ENCODE assay signal across 21 mouse cellular contexts in the genomic region with DNA sequence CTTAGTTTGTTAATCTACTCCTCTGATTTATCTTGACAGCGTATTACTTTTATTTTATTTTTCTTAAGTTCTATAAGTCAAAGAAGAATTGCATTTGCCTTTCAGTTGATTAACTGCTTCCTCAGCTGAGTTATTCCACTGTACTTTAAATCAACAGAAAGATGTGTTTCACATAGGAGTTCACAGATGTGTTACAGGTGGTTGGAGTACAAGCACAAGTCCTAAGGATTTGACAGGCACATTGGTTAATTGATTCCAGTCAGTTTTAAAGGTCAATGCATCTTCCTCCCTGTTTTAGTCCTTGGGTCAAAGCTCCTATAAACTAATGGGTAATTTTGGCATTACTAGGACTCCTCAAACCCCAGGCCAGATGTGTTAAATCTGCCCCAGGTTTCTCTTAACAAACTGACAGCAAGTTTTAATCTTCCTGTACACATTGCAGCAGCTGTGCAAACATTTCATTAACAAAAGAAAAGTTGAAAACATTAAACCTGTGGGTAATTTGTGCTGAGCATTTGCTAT.
DNase-seq lines count a peak whose midpoint lies in the region; ATAC-seq lines count a peak whose summit lies in the region.
"Had no signal": no experiment of that assay in that cellular context is flagged by ENCODE, and none has a peak within 500 bp of the region (broad histone marks: within the 10 kb centered on the region; RNA-seq: fewer than 3 reads in every experiment).

No protein-coding gene starts in this region.

- H3K4me1 ChIP-seq in embryonic facial prominence, embryonic 11.5 days (ENCODE audit: control insufficient read depth, insufficient read depth, low read length): no peaks in the 10 kb centered on the region
- no peaks in the 10 kb centered on the region for H3K4me1 ChIP-seq in embryonic facial prominence, embryonic 10.5 days
- H3K4me1 ChIP-seq in kidney, embryonic 16.5 days (ENCODE audit: insufficient read depth, low read length): no peaks in the 10 kb centered on the region
- H3K4me1 ChIP-seq: embryonic facial prominence, embryonic 15.5 days; forebrain, embryonic 10.5 days; heart, embryonic 10.5 days had no signal

- no peak for ATAC-seq in embryonic facial prominence, embryonic 11.5 days (replicated peaks; ENCODE audit: insufficient number of reproducible peaks, low FRiP score, low TSS enrichment, low read depth)
- peak; percentile 57; the same call in 1 of the 2 replicates for ATAC-seq in kidney, embryonic 16.5 days (ENCODE audit: low FRiP score, low TSS enrichment)
- ATAC-seq: forebrain, embryonic 14.5 days had no signal

- no peaks in the 10 kb centered on the region for H3K27me3 ChIP-seq in embryonic facial prominence, embryonic 11.5 days (ENCODE audit: control insufficient read depth, insufficient read depth, low read length)
- H3K27me3 ChIP-seq in embryonic facial prominence, embryonic 10.5 days (replicated peaks; ENCODE audit: low read depth, poor library complexity, severe bottlenecking): no peaks in the 10 kb centered on the region
- H3K27me3 ChIP-seq in kidney, embryonic 16.5 days (ENCODE audit: insufficient read depth, low read length): no peaks in the 10 kb centered on the region
- H3K27me3 ChIP-seq: embryonic facial prominence, embryonic 15.5 days had no signal

- no peaks in the 10 kb centered on the region for H3K9me3 ChIP-seq in embryonic facial prominence, embryonic 11.5 days (replicated peaks; ENCODE audit: control insufficient read depth, low read length)
- no peaks in the 10 kb centered on the region for H3K9me3 ChIP-seq in embryonic facial prominence, embryonic 10.5 days
- no peaks in the 10 kb centered on the region for H3K9me3 ChIP-seq in kidney, embryonic 16.5 days (ENCODE audit: low read length)
- H3K9me3 ChIP-seq: embryonic facial prominence, embryonic 15.5 days; forebrain, embryonic 10.5 days; heart, embryonic 10.5 days had no signal

- peak; percentile 53 for DNase-seq in embryonic facial prominence, embryonic 11.5 days (ENCODE audit: low spot score)
- DNase-seq in embryonic facial prominence, embryonic 10.5 days (ENCODE audit: low spot score): no peak
- DNase-seq in kidney, postnatal 25 days: no peak
- DNase-seq in embryo, embryonic 11 days: peak; percentile 29
- peak; percentile 30 for DNase-seq in mesoderm, embryonic 11.5 days (ENCODE audit: low read depth, low spot score)
- no peak for DNase-seq in testis, postnatal 14 days (ENCODE audit: low spot score)
- DNase-seq: adrenal gland, postnatal 14 days; cerebellum, adult 11-12 months; cerebellum, adult 9-10 months; cerebellum, postnatal 25 days; gastrocnemius, postnatal 36 days; heart, adult 11 months; heart, postnatal 10 days; heart, postnatal 4 days had no signal

- H3K4me3 ChIP-seq in embryonic facial prominence, embryonic 11.5 days (ENCODE audit: low read depth, low read length): no peak overlapping the region
- no peak overlapping the region for H3K4me3 ChIP-seq in embryonic facial prominence, embryonic 10.5 days
- no peak overlapping the region for H3K4me3 ChIP-seq in kidney, embryonic 16.5 days (ENCODE audit: low read length)
- H3K4me3 ChIP-seq: embryonic facial prominence, embryonic 15.5 days; erythroblast, embryonic 14.5 days; forebrain, embryonic 10.5 days; heart, embryonic 10.5 days had no signal

- H3K36me3 ChIP-seq in embryonic facial prominence, embryonic 11.5 days (replicated peaks; ENCODE audit: control insufficient read depth, insufficient read depth, low read depth, low read length): no peaks in the 10 kb centered on the region
- no peaks in the 10 kb centered on the region for H3K36me3 ChIP-seq in embryonic facial prominence, embryonic 10.5 days (replicated peaks)
- H3K36me3 ChIP-seq in kidney, embryonic 16.5 days (ENCODE audit: insufficient read depth, low read length): no peaks in the 10 kb centered on the region
- H3K36me3 ChIP-seq: embryonic facial prominence, embryonic 15.5 days; forebrain, embryonic 10.5 days; heart, embryonic 10.5 days had no signal

- WGBS in embryonic facial prominence, embryonic 11.5 days: 68% methylated on average over 1 of the region's 1 CpGs
- 77% methylated on average over 1 of the region's 1 CpGs for WGBS in embryonic facial prominence, embryonic 10.5 days
- WGBS in kidney, embryonic 16.5 days: 48% methylated on average over 1 of the region's 1 CpGs

- no peak overlapping the region for H3K27ac ChIP-seq in embryonic facial prominence, embryonic 11.5 days (replicated peaks; ENCODE audit: low read depth, low read length)
- no peak overlapping the region for H3K27ac ChIP-seq in embryonic facial prominence, embryonic 10.5 days (replicated peaks)
- H3K27ac ChIP-seq in kidney, embryonic 16.5 days (ENCODE audit: low read length): no peak overlapping the region
- H3K27ac ChIP-seq: embryonic facial prominence, embryonic 15.5 days; forebrain, embryonic 10.5 days; heart, embryonic 10.5 days; hindbrain, embryonic 14.5 days had no signal

- no peak overlapping the region for H3K9ac ChIP-seq in embryonic facial prominence, embryonic 11.5 days (replicated peaks; ENCODE audit: low read length)
- no peak overlapping the region for H3K9ac ChIP-seq in kidney, embryonic 16.5 days (replicated peaks; ENCODE audit: low read length)
- H3K9ac ChIP-seq: embryonic facial prominence, embryonic 15.5 days; hindbrain, embryonic 14.5 days had no signal

- no peak overlapping the region for H3K4me2 ChIP-seq in embryonic facial prominence, embryonic 11.5 days (ENCODE audit: low read depth, low read length)
- H3K4me2 ChIP-seq in kidney, embryonic 16.5 days (replicated peaks; ENCODE audit: low read depth, low read length): no peak overlapping the region
- H3K4me2 ChIP-seq: embryonic facial prominence, embryonic 15.5 days; hindbrain, embryonic 14.5 days had no signal

Comparison
In these comparisons a context has a peak if more than half of its experiments do, and no peak if none do; other contexts are left out.
1. DNase-seq: peak in embryonic facial prominence, embryonic 11.5 days (single experiment), embryo, embryonic 11 days (single experiment) and mesoderm, embryonic 11.5 days (single experiment); none in embryonic facial prominence, embryonic 10.5 days (single experiment), kidney, postnatal 25 days (0 of 2) and testis, postnatal 14 days (single experiment).